Mouse (Mus musculus) midbrain, embryonic 16.5 days (tissue): Measurements from ENCODE around the gene Slc29a4. TPM values are rescaled to one million over a fixed set of nuclear protein-coding genes. Genes with fewer than 3 reads are reported as not detected.

Experiments
- ATAC-seq: fragments of 200-750 bp; cut with Nextera tagmentation; 2 replicates; pipeline ENCODE4 v1.8.0; 2017; ENCODE audit warnings: moderate TSS enrichment
- H3K27ac ChIP-seq: fragments of 300-500 bp; sonication (generic); 2 replicates; pipeline ENCODE4 v1.5.1; 2014; ENCODE audit warnings: mild to moderate bottlenecking, low read length, mixed read lengths
- H3K27me3 ChIP-seq: fragments of 300-500 bp; sonication (generic); 2 replicates; pipeline ENCODE4 v1.6.1; 2014; ENCODE audit warnings: low read depth, low read length, mixed read lengths; ENCODE audit not compliant: control insufficient read depth, insufficient read depth
- H3K36me3 ChIP-seq: fragments of 300-500 bp; sonication (generic); 2 replicates; pipeline ENCODE4 v1.6.1; 2014; ENCODE audit warnings: mild to moderate bottlenecking, low read length, moderate library complexity, mixed read lengths; ENCODE audit not compliant: control insufficient read depth, insufficient read depth
- H3K4me1 ChIP-seq: fragments of 300-500 bp; sonication (generic); 2 replicates; pipeline ENCODE4 v1.6.1; 2014; ENCODE audit warnings: mild to moderate bottlenecking, low read length, mixed read lengths; ENCODE audit not compliant: control insufficient read depth, insufficient read depth
- H3K4me2 ChIP-seq: fragments of 300-500 bp; sonication (generic); 2 replicates; pipeline ENCODE4 v1.6.1; 2014; ENCODE audit warnings: mild to moderate bottlenecking, low read length, mixed read lengths
- H3K4me3 ChIP-seq: fragments of 300-500 bp; sonication (generic); 2 replicates; pipeline ENCODE4 v1.5.1; 2014; ENCODE audit warnings: low read depth, mild to moderate bottlenecking, low read length, moderate library complexity, mixed read lengths
- H3K9ac ChIP-seq: fragments of 300-500 bp; sonication (generic); 2 replicates; pipeline ENCODE4 v1.6.1; 2014; ENCODE audit warnings: low read depth, low read length, mixed read lengths
- H3K9me3 ChIP-seq: fragments of 300-500 bp; sonication (generic); replicated peaks from 2 replicates; pipeline ENCODE4 v1.6.1; 2014; ENCODE audit warnings: mild to moderate bottlenecking, low read length, mixed read lengths; ENCODE audit not compliant: control insufficient read depth, poor library complexity, severe bottlenecking
- WGBS: fragments of 180-500 bp; shearing (Covaris S2); extraction: QIAGEN DNeasy Blood & Tissue Kit; methylation state at CpG from one replicate; pipeline ENCODE4 v1.1.7; 2014; 5-methylcytosine and 5-hydroxymethylcytosine counted together
- polyA plus RNA-seq: library from polyadenylated mRNA; unstranded; fragments of >200 nt; fragmentation: Nextera tagmentation; extraction: Ambion mirVana; gene quantifications from 2 replicates; pipeline ENCODE4 v1.2.1, GENCODE M21; 2015

The Slc29a4 gene
- polyA plus RNA-seq, 1 experiment from 2014 or later: 83.1 TPM

- Histone ChIP-seq H3K36me3 (peaks cover 15% of the 10 kb centered on the region), H3K4me3 (no peak overlapping the region), H3K9me3 (no peaks in the 10 kb centered on the region), H3K4me1 (peaks cover 15% of the 10 kb centered on the region), H3K9ac (no peak overlapping the region), H3K27ac (peak overlapping the region; percentile 74), H3K4me2 (no peak overlapping the region), H3K27me3 (no peaks in the 10 kb centered on the region)
- WGBS: 9% methylated on average over 7 of the region's 7 CpGs
- ATAC-seq: 0 out of 2 replicates have a peak, but pooled peaks have one; percentile 49
These were observed 75.6 kb downstream of the Slc29a4 start for GRCm38 (mm10) chr5:142767937-142768336.

GRCm38 (mm10) chr5:142768352-142769267 is 76.3 kb downstream of the Slc29a4 start:
- H3K9ac ChIP-seq: no peak overlapping the region
- WGBS: 33% methylated on average over 10 of the region's 10 CpGs
- H3K36me3 ChIP-seq: peaks cover 13% of the 10 kb centered on the region
- no peak overlapping the region for H3K4me3 ChIP-seq
- H3K9me3 ChIP-seq: no peaks in the 10 kb centered on the region
- no peaks in the 10 kb centered on the region for H3K27me3 ChIP-seq
- ATAC-seq: 0 out of 2 replicates have a peak, but pooled peaks have one; percentile 15
- H3K27ac ChIP-seq: peak overlapping the region; percentile 74
- H3K4me2 ChIP-seq: no peak overlapping the region
- peaks cover 14% of the 10 kb centered on the region; the same call in 1 of the 2 replicates for H3K4me1 ChIP-seq

GRCm38 (mm10) chr5:142769641-142770040 is 77.3 kb downstream of the Slc29a4 start:
- peak overlapping the region; percentile 31; the same call in 1 of the 2 replicates for H3K27ac ChIP-seq
- no peak for ATAC-seq
- peaks cover 14% of the 10 kb centered on the region; the same call in 1 of the 2 replicates for H3K4me1 ChIP-seq
- no peak overlapping the region for H3K4me3 ChIP-seq
- H3K27me3 ChIP-seq: no peaks in the 10 kb centered on the region
- peak overlapping the region; percentile 40; the same call in 1 of the 2 replicates for H3K9ac ChIP-seq
- H3K4me2 ChIP-seq: no peak overlapping the region
- WGBS: 59% methylated on average over 5 of the region's 5 CpGs
- H3K9me3 ChIP-seq: no peaks in the 10 kb centered on the region
- H3K36me3 ChIP-seq: peaks cover 15% of the 10 kb centered on the region

GRCm38 (mm10) chr5:142771034-142771433 is 78.7 kb downstream of the Slc29a4 start:
- no peak for ATAC-seq
- 90% methylated on average over 4 of the region's 4 CpGs for WGBS
- peaks cover 21% of the 10 kb centered on the region for H3K36me3 ChIP-seq

GRCm38 (mm10) chr5:142771964-142772363 is 79.7 kb downstream of the Slc29a4 start:
- H3K9ac ChIP-seq: no peak overlapping the region
- peaks cover 14% of the 10 kb centered on the region; the same call in 1 of the 2 replicates for H3K4me1 ChIP-seq
- H3K27ac ChIP-seq: no peak overlapping the region
- H3K4me3 ChIP-seq: no peak overlapping the region
- no peak overlapping the region for H3K4me2 ChIP-seq
- WGBS: 93% methylated on average over 15 of the region's 15 CpGs
- no peaks in the 10 kb centered on the region for H3K27me3 ChIP-seq
- no peak for ATAC-seq
- no peaks in the 10 kb centered on the region for H3K9me3 ChIP-seq
- H3K36me3 ChIP-seq: peaks cover 21% of the 10 kb centered on the region

More at GRCm38 (mm10) chr5:142771034-142771433, 78.7 kb downstream of the Slc29a4 start:
- Histone ChIP-seq H3K27ac (no peak overlapping the region), H3K27me3 (no peaks in the 10 kb centered on the region), H3K4me1 (peaks cover 14% of the 10 kb centered on the region; the same call in 1 of the 2 replicates), H3K9ac (no peak overlapping the region), H3K4me3 (no peak overlapping the region), H3K4me2 (no peak overlapping the region), H3K9me3 (no peaks in the 10 kb centered on the region)

Other genes starting within 250 kb of the Slc29a4 start
- 12.2 and 14.1 TPM in 2 replicates for gene Ap5z1, start 228.6 kb upstream of the Slc29a4 start, polyA plus RNA-seq
- gene Papolb, start 162.4 kb upstream of the Slc29a4 start, polyA plus RNA-seq: 0.14 and 0.20 TPM in 2 replicates
- gene Radil, start 141.4 kb upstream of the Slc29a4 start, polyA plus RNA-seq: 24.0 and 26.2 TPM in 2 replicates
- gene Mmd2, start 83.7 kb upstream of the Slc29a4 start, polyA plus RNA-seq: 52.2 and 74.2 TPM in 2 replicates
- 43.9 and 45.1 TPM in 2 replicates for gene Wipi2, start 64.8 kb upstream of the Slc29a4 start, polyA plus RNA-seq
- 23.3 and 27.7 TPM in 2 replicates for gene Tnrc18, start 125.2 kb downstream of the Slc29a4 start, polyA plus RNA-seq
- 29.9 and 35.1 TPM in 2 replicates for gene Fbxl18, start 202.9 kb downstream of the Slc29a4 start, polyA plus RNA-seq
- 13,967 and 14,266 TPM in 2 replicates for gene Actb, start 214.2 kb downstream of the Slc29a4 start, polyA plus RNA-seq